ENCODE assay signal across 27 mouse cellular contexts in the genomic region with DNA sequence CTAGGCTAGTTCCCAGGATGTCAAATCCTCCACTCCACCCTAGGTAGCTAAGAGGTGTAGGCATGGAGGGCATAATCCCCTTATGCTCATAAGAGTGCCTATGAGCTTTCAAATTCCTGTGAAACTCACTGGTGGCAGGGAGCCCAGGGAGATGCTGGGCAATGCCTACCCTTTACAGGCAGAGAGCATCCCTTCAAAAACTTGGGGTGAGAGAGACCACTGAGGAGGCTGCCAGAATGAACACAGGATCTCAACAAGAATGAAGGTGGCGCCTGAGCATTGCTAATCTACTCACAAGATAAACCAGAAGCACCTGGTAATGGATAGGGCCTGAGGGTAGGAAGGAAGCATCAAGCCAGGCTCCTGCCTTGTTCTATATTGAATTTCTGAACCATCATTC.
DNase-seq lines count a peak whose midpoint lies in the region; ATAC-seq and TF ChIP-seq lines count a peak whose summit lies in the region.
"Had no signal": no experiment of that assay in that cellular context is flagged by ENCODE, and none has a peak within 500 bp of the region (broad histone marks: within the 10 kb centered on the region; RNA-seq: fewer than 3 reads in every experiment).

No protein-coding gene starts in this region.

- no peak for TF ChIP-seq POLR2A in bone marrow macrophage, adult 2 months (IDR thresholded peaks at IDR 0.05; ENCODE audit: borderline replicate concordance, low read depth, low read length)

- peak; percentile 59 to 63 for DNase-seq in cerebellum, postnatal 10 days
- no peak for DNase-seq in cerebellum, adult 9-11 months
- no peak for DNase-seq in frontal cortex, adult 2 months (ENCODE audit: extremely low spot score in 1 of 2, low spot score in 1 of 2)
- no peak for DNase-seq in hindbrain, embryonic 14.5 days (ENCODE audit: low spot score)
- DNase-seq: adrenal gland, adult 8-10 months; adrenal gland, postnatal 25 days; cerebellum, adult 11 months; embryo, embryonic 11 days; forebrain, postnatal 0 days; gastrocnemius, postnatal 10 days; gastrocnemius, postnatal 36 days; heart, postnatal 10 days; heart, postnatal 36 days; kidney, adult 18-20 months had no signal

- no peak overlapping the region for H3K9ac ChIP-seq in hindbrain, embryonic 14.5 days
- H3K9ac ChIP-seq: embryonic facial prominence, embryonic 13.5 days; forebrain, embryonic 13.5 days; forebrain, postnatal 0 days; heart, embryonic 12.5 days; heart, embryonic 15.5 days; hindbrain, embryonic 13.5 days had no signal

- peak overlapping the region; percentile 87 for H3K27ac ChIP-seq in bone marrow macrophage, adult 2 months (ENCODE audit: insufficient read depth, low read depth, low read length)
- no peak overlapping the region for H3K27ac ChIP-seq in hindbrain, embryonic 14.5 days
- H3K27ac ChIP-seq: embryonic facial prominence, embryonic 10.5 days; embryonic facial prominence, embryonic 13.5 days; forebrain, embryonic 13.5 days; heart, embryonic 15.5 days; hindbrain, embryonic 10.5 days; hindbrain, embryonic 13.5 days had no signal

- H3K36me3 ChIP-seq in hindbrain, embryonic 14.5 days (replicated peaks; ENCODE audit: control insufficient read depth, insufficient read depth): peaks cover 18% of the 10 kb centered on the region; the same call in 1 of the 2 replicates
- H3K36me3 ChIP-seq: embryonic facial prominence, embryonic 10.5 days; embryonic facial prominence, embryonic 13.5 days; heart, embryonic 12.5 days; heart, embryonic 15.5 days; hindbrain, embryonic 10.5 days had no signal

- H3K4me2 ChIP-seq in hindbrain, embryonic 14.5 days (replicated peaks): no peak overlapping the region
- H3K4me2 ChIP-seq: embryonic facial prominence, embryonic 13.5 days; forebrain, embryonic 13.5 days; heart, embryonic 12.5 days; heart, embryonic 15.5 days; hindbrain, embryonic 13.5 days had no signal

- 68% methylated on average over 1 of the region's 1 CpGs for WGBS in hindbrain, embryonic 14.5 days

- H3K4me3 ChIP-seq in bone marrow macrophage, adult 2 months (ENCODE audit: insufficient read depth, low read length): no peak overlapping the region
- H3K4me3 ChIP-seq in hindbrain, embryonic 14.5 days (replicated peaks; ENCODE audit: low read length): no peak overlapping the region
- H3K4me3 ChIP-seq: embryonic facial prominence, embryonic 10.5 days; embryonic facial prominence, embryonic 13.5 days; erythroblast, embryonic 14.5 days; forebrain, embryonic 13.5 days; heart, embryonic 12.5 days; heart, embryonic 15.5 days; hindbrain, embryonic 10.5 days; hindbrain, embryonic 13.5 days had no signal

- no peaks in the 10 kb centered on the region for H3K9me3 ChIP-seq in hindbrain, embryonic 14.5 days (ENCODE audit: control insufficient read depth, low read length)
- H3K9me3 ChIP-seq: embryonic facial prominence, embryonic 10.5 days; embryonic facial prominence, embryonic 13.5 days; forebrain, embryonic 13.5 days; heart, embryonic 12.5 days; heart, embryonic 15.5 days; hindbrain, embryonic 10.5 days; hindbrain, embryonic 13.5 days had no signal

- ATAC-seq in frontal cortex, adult (ENCODE audit: low TSS enrichment): peak; percentile 21
- ATAC-seq in hindbrain, embryonic 14.5 days (ENCODE audit: low FRiP score): no peak
- ATAC-seq: activated CD4-positive, CD25-positive, alpha-beta regulatory T cell, adult 4 months; inflammation-experienced regulatory T-cells, adult 6 months; intestine, embryonic 16.5 days had no signal

- TF ChIP-seq CTCF in bone marrow macrophage, adult 2 months (IDR thresholded peaks at IDR 0.05; ENCODE audit: low read depth, low read length): no peak

- no peaks in the 10 kb centered on the region for H3K27me3 ChIP-seq in hindbrain, embryonic 14.5 days (ENCODE audit: control insufficient read depth, insufficient read depth, low read length)
- H3K27me3 ChIP-seq: embryonic facial prominence, embryonic 13.5 days; forebrain, embryonic 13.5 days; heart, embryonic 12.5 days; heart, embryonic 15.5 days; hindbrain, embryonic 13.5 days had no signal

- peaks cover 51% of the 10 kb centered on the region for H3K4me1 ChIP-seq in bone marrow macrophage, adult 2 months (ENCODE audit: control insufficient read depth, insufficient read depth, low read length)
- H3K4me1 ChIP-seq in hindbrain, embryonic 14.5 days (replicated peaks; ENCODE audit: control insufficient read depth, insufficient read depth, low read length): no peaks in the 10 kb centered on the region
- H3K4me1 ChIP-seq: embryonic facial prominence, embryonic 10.5 days; embryonic facial prominence, embryonic 13.5 days; forebrain, embryonic 13.5 days; heart, embryonic 12.5 days; heart, embryonic 15.5 days; hindbrain, embryonic 10.5 days; hindbrain, embryonic 13.5 days had no signal

Comparison
In these comparisons a context has a peak if more than half of its experiments do, and no peak if none do; other contexts are left out.
1. DNase-seq: peak in cerebellum, postnatal 10 days (2 of 2); none in cerebellum, adult 9-11 months (single experiment), frontal cortex, adult 2 months (0 of 2) and hindbrain, embryonic 14.5 days (single experiment).